Mouse (Mus musculus) hindbrain, postnatal 0 days (tissue): ENCODE measurements around the gene Sorbs2. TPM values are rescaled to one million over a fixed set of nuclear protein-coding genes. Genes with fewer than 3 reads are reported as not detected.

Experiments
- ATAC-seq: fragments of 200-750 bp; cut with Nextera tagmentation; 2 replicates; pipeline ENCODE4 v1.8.0; 2017; ENCODE audit warnings: mild to moderate bottlenecking, moderate TSS enrichment, moderate library complexity
- DNase-seq: peaks from one replicate; pipeline ENCODE4 v3.0.0-alpha.2; 2015; ENCODE audit warnings: low spot score
- H3K27ac ChIP-seq: fragments of 300-500 bp; sonication (generic); 2 replicates; pipeline ENCODE4 v1.5.1; 2014; ENCODE audit warnings: mild to moderate bottlenecking
- H3K27me3 ChIP-seq: fragments of 300-500 bp; sonication (generic); 2 replicates; pipeline ENCODE4 v1.6.1; 2014; ENCODE audit warnings: low read length, mixed read lengths; ENCODE audit not compliant: insufficient read depth
- H3K36me3 ChIP-seq: fragments of 300-500 bp; sonication (generic); 2 replicates; pipeline ENCODE4 v1.6.1; 2014; ENCODE audit warnings: low read length, mixed read lengths; ENCODE audit not compliant: insufficient read depth
- H3K4me1 ChIP-seq: fragments of 300-500 bp; sonication (generic); 2 replicates; pipeline ENCODE4 v1.6.1; 2014; ENCODE audit warnings: antibody characterized with exemption, low read length, mixed read lengths; ENCODE audit not compliant: insufficient read depth
- H3K4me2 ChIP-seq: fragments of 300-500 bp; sonication (generic); 2 replicates; pipeline ENCODE4 v1.6.1; 2014; ENCODE audit warnings: low read depth, mild to moderate bottlenecking, low read length, moderate library complexity, mixed read lengths
- H3K4me3 ChIP-seq: fragments of 300-500 bp; sonication (generic); 2 replicates; pipeline ENCODE4 v1.5.1; 2014; ENCODE audit warnings: low read length
- H3K9ac ChIP-seq: fragments of 300-500 bp; sonication (generic); replicated peaks from 2 replicates; pipeline ENCODE4 v1.6.1; 2014; ENCODE audit warnings: mild to moderate bottlenecking, low read length, moderate library complexity, mixed read lengths
- H3K9me3 ChIP-seq: fragments of 300-500 bp; sonication (generic); 2 replicates; pipeline ENCODE4 v1.6.1; 2016; ENCODE audit warnings: low read length, mixed read lengths
- CTCF ChIP-seq: IDR thresholded peaks from 2 replicates; pipeline ENCODE4 v1.5.1; 2016; ENCODE audit warnings: antibody characterized with exemption, control low read depth, low read depth
- WGBS: fragments of 180-500 bp; shearing (Covaris S2); extraction: QIAGEN DNeasy Blood & Tissue Kit; methylation state at CpG from one replicate; pipeline ENCODE4 v1.1.7; 2014; 5-methylcytosine and 5-hydroxymethylcytosine counted together
- polyA plus RNA-seq: library from polyadenylated mRNA; unstranded; fragments of >200 nt; fragmentation: Nextera tagmentation; extraction: Ambion mirVana; gene quantifications from 2 replicates; pipeline ENCODE4 v1.2.1, GENCODE M21; 2015
- total RNA-seq: library from RNA; depleted of rRNA; stranded (reverse); fragments of >200 nt; gene quantifications from 2 replicates; pipeline ENCODE4 v1.2.3, GENCODE M21; 2014

Gene Sorbs2
- total and polyA plus RNA-seq, 2 experiments from 2014 or later, result 37.8 to 65.6 TPM

GRCm38 (mm10) chr8:45559176-45559820 lies 51.7 kb downstream of the Sorbs2 start:
- 75% methylated on average over 6 of the region's 6 CpGs for whole genome bisulfite sequencing
- Histone ChIP-seq H3K36me3 (no peaks in the 10 kb centered on the region), H3K27ac (no peak overlapping the region), H3K9me3 (no peaks in the 10 kb centered on the region), H3K4me3 (no peak overlapping the region), H3K27me3 (no peaks in the 10 kb centered on the region), H3K4me2 (no peak overlapping the region), H3K9ac (no peak overlapping the region), H3K4me1 (no peaks in the 10 kb centered on the region)
- ATAC-seq (no peak), DNase-seq (no peak)
- TF ChIP-seq CTCF, result no peak

GRCm38 (mm10) chr8:45565189-45565588 lies 57.6 kb downstream of the Sorbs2 start:
- Histone ChIP-seq H3K4me1 (no peaks in the 10 kb centered on the region), H3K4me2 (no peak overlapping the region), H3K36me3 (no peaks in the 10 kb centered on the region), H3K27ac (no peak overlapping the region), H3K9me3 (0 out of 2 replicates have a peak, but pooled peaks cover 9% of the 10 kb centered on the region), H3K9ac (no peak overlapping the region), H3K4me3 (no peak overlapping the region), H3K27me3 (no peaks in the 10 kb centered on the region)
- 86% methylated on average over 1 of the region's 1 CpGs for whole genome bisulfite sequencing
- ATAC-seq (no peak), DNase-seq (no peak)
- no peak for TF ChIP-seq CTCF

- DNase-seq, result no peak
- 81% methylated on average over 4 of the region's 4 CpGs for WGBS
- Histone ChIP-seq H3K9me3 (0 out of 2 replicates have a peak, but pooled peaks cover 9% of the 10 kb centered on the region), H3K36me3 (no peaks in the 10 kb centered on the region), H3K4me2 (no peak overlapping the region), H3K27me3 (no peaks in the 10 kb centered on the region), H3K4me1 (no peaks in the 10 kb centered on the region), H3K9ac (no peak overlapping the region), H3K27ac (no peak overlapping the region), H3K4me3 (no peak overlapping the region)
- TF ChIP-seq CTCF, result no peak
- no peak for ATAC-seq
Measured at GRCm38 (mm10) chr8:45570117-45570516, 62.5 kb downstream of the Sorbs2 start.

- Histone ChIP-seq H3K4me1 (no peaks in the 10 kb centered on the region), H3K4me3 (no peak overlapping the region), H3K27ac (no peak overlapping the region), H3K9me3 (no peaks in the 10 kb centered on the region), H3K9ac (no peak overlapping the region), H3K4me2 (no peak overlapping the region), H3K36me3 (no peaks in the 10 kb centered on the region), H3K27me3 (no peaks in the 10 kb centered on the region)
- TF ChIP-seq CTCF, result no peak
- ATAC-seq (no peak), DNase-seq (no peak)
- WGBS, result 78% methylated on average over 7 of the region's 7 CpGs
Measured at GRCm38 (mm10) chr8:45579714-45580543, 72.3 kb downstream of the Sorbs2 start.

- Histone ChIP-seq H3K4me1 (no peaks in the 10 kb centered on the region), H3K9ac (no peak overlapping the region), H3K27ac (no peak overlapping the region), H3K4me2 (no peak overlapping the region), H3K36me3 (no peaks in the 10 kb centered on the region), H3K4me3 (no peak overlapping the region), H3K27me3 (no peaks in the 10 kb centered on the region), H3K9me3 (no peaks in the 10 kb centered on the region)
- TF ChIP-seq CTCF, result no peak
- DNase-seq, result no peak
- no peak for ATAC-seq
- 65% methylated on average over 3 of the region's 3 CpGs for WGBS
Measured at GRCm38 (mm10) chr8:45580544-45580866, 72.9 kb downstream of the Sorbs2 start.

GRCm38 (mm10) chr8:45583856-45584255 lies 76.3 kb downstream of the Sorbs2 start:
- no peak for ATAC-seq
- Histone ChIP-seq H3K9me3 (no peaks in the 10 kb centered on the region), H3K4me3 (no peak overlapping the region), H3K27ac (no peak overlapping the region), H3K4me1 (no peaks in the 10 kb centered on the region), H3K27me3 (no peaks in the 10 kb centered on the region), H3K36me3 (no peaks in the 10 kb centered on the region), H3K9ac (no peak overlapping the region), H3K4me2 (no peak overlapping the region)
- 81% methylated on average over 1 of the region's 1 CpGs for whole genome bisulfite sequencing
- no peak for TF ChIP-seq CTCF
- no peak for DNase-seq
